Mouse (Mus musculus): ENCODE results near the gene Egln1. TPM values are rescaled to one million over a fixed set of nuclear protein-coding genes. Genes with fewer than 3 reads are reported as not detected.

The Egln1 gene
- total RNA-seq (2023), result 10 to 100 TPM; 24.7 to 25.2 TPM

DNA sequence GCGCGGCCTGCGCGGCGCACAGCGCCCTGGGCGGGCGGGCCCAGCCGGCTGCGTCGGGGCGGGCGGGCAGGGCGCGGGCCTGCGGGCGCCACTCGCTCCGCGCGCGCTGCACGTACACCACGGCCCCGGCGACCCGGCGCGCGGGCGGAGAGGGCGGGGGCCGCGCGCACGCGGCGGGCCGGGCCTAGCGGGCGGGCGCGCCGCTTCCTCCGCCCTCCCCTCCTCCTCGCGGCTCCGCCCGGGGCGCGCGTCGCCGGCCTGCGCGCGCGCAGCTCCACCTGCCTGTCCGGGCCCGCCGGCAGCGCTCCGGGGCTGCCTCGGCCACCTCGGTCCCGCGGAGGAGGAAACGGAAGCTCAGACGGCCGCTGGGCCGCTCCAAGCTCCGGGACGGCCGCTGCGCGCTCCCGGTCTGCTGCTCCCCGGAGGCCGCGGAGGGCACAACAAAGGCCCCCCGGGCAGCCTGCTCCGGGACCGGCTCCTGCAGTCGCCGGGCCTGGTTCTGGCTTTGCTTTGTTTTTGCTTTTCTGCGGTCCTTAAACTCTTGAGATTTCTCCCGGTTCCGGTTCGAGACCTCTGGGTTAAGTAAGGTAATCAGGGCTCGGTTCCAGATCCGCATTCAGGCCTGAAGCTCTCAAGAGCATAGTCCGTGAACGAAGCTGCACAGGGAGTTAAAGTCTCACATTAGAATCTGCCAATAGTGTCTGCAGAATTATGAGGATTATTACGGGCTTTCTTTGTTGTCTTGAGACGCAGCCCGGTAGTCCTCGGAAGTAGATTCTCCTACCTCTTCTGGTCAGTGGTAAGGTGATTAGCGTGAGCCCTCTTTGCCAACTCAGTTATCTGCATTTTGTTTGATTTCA, at the start of gene Egln1:
Gene Egln1 (minus strand): TSS at position 116 of the 860 bp plus-strand sequence.

DNA sequence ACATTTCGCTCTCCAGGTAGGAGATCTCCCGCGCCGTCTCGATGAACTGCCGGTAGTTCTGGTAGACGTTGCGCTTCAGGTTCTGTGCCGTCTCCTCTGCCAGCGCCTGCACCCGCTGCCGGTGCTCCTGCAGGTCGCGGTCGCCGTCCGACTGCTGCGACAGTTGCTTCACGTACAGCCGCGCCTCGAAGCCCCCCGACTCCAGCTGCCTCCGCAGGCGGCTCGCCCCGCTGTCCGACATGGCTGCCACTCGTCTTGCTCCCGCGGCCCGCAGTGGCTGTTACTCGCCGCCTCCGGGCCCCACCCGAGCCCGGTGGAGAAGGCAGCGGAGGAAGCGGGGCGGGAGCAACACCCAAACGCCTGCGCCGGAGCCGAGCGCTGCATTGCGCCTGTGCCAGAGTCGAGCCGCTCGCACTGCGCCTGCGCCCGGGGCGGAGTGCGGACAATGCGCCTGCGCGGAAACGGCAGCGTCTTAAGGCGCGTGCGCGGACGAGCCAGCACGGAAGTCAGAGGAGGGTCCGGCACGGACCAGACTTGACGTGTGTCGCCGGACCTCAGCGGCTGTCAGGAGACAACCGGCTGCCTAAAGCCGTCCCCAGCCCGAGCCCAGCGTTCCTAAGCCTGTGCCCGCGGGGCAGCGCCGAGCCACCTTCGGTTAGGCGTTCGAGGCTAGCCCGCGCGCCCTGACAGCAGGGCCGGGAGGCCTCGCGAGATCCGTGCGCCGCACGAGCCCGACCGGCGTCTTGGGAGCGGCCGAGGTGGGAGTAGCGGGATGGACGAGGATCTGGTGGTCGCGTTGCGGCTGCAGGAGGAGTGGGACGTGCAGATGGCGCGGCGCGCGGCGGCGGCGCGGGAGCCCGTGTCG, 51.5 kb downstream of the Egln1 start, which contains the start of the genes Exoc8 and Sprtn:
Gene Exoc8 (minus strand): TSS at position 320 of the 865 bp plus-strand sequence.
Gene Sprtn (plus strand): TSS at position 501 of the 865 bp plus-strand sequence.

DNA sequence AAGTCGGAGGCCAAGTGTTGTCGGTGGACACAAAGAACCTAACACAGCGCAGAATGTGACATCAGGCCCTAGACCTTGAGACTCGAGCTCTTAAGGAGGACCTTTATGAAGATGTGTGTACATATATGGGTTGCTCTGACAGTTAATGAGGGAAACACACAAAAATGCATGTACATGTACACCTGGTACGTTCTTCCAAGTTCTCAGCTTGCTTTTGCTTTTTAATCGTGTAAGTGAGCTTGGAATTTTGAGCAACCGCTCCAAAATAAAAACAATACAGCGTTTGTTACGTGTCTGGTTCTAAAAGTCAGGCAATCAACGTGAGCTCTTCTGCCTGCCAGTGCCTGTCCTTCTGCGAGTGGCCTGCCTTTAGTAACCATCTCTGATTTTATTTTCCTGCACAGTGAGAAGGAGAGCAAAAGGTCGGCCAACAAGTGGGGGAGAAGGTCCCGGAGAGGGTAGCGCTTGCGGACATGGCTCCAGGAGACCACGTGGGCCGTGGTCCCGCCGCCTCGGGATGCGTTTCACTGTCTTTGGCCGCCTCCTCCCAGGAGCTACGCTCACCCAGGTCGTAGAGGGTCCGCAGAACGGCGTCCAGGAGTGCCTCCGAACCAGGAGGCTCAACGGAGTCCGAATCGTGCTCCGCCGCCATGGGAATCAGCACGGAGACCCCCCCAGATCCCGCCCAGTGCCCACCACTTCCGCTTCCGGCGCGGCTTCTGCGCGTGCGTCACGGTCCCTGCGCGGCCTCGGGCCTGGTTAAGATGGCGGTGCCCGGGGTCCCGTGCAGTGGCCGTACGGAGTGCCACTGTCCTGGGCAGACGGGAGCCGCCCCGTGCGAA, 86.6 kb downstream of the Egln1 start, which contains the start of the genes Gnpat and 2810004N23Rik:
Gene Gnpat (plus strand): TSS at position 713 of the 842 bp plus-strand sequence.
Gene 2810004N23Rik (minus strand): TSS at position 800 of the 842 bp plus-strand sequence.

Other genes with a start within 250 kb of the Egln1 start
- 10 to 100 TPM; 30.7 to 38.9 TPM for gene Ttc13, start 227.3 kb downstream of the Egln1 start, total RNA-seq (2023)
- gene Arv1, start 227.2 kb downstream of the Egln1 start, total RNA-seq (2023), result 1 to 10 TPM; 4.3 to 4.4 TPM
- 1 to 10 TPM in 1 of 2 experiments, under 1 TPM in 1; 0.37 to 1.6 TPM for gene Fam89a, start 197.5 kb downstream of the Egln1 start, total RNA-seq (2023)
- not detected for gene Trim67, start 156.2 kb downstream of the Egln1 start, total RNA-seq (2023)
- 10 to 100 TPM; 35.6 to 41.9 TPM for gene Gnpat, start 86.3 kb downstream of the Egln1 start, total RNA-seq (2023)
- gene 2810004N23Rik, start 86.2 kb downstream of the Egln1 start, total RNA-seq (2023), result 10 to 100 TPM; 14.6 to 18.8 TPM
- 10 to 100 TPM; 16.4 to 16.5 TPM for gene Exoc8, start 51.6 kb downstream of the Egln1 start, total RNA-seq (2023)
- gene Sprtn, start 51.4 kb downstream of the Egln1 start, total RNA-seq (2023), result 10 to 100 TPM; 18.7 to 20.6 TPM
- 10 to 100 TPM; 32.8 to 39.0 TPM for gene Tsnax, start 63.7 kb upstream of the Egln1 start, total RNA-seq (2023)
- gene Disc1, start 104.9 kb upstream of the Egln1 start, total RNA-seq (2023), result 10 to 100 TPM; 28.0 to 31.9 TPM